Mouse (Mus musculus): ENCODE measurements around the gene Anxa8.

- no peak for TF ChIP-seq CTCF (IDR thresholded peaks at IDR 0.05; ENCODE audit: low read depth, low read length)
- TF ChIP-seq POLR2A (IDR thresholded peaks at IDR 0.05; ENCODE audit: borderline replicate concordance, low read depth, low read length): no peak
Observed at GRCm38 (mm10) chr14:34052516-34052915, 33.3 kb upstream of the Anxa8 start, which contains the start of gene Antxrl.
